Mouse (Mus musculus) heart, adult 2 months (tissue): ENCODE data around the gene Ptprn2. TPM values are rescaled to one million over a fixed set of nuclear protein-coding genes. Genes with fewer than 3 reads are reported as not detected.

Source experiments
- DNase-seq, 2 experiments: peaks; one replicate each; pipeline ENCODE4 v3.0.0; 2021
- H3K27ac ChIP-seq: fragments of 200-600 bp; 2 replicates; pipeline ENCODE4 v1.8.1; 2022
- H3K27me3 ChIP-seq: fragments of 200-500 bp; 2 replicates; pipeline ENCODE4 v1.6.1; 2012; ENCODE audit warnings: mild to moderate bottlenecking, low read length, inconsistent platforms, mixed read lengths; ENCODE audit not compliant: control insufficient read depth, insufficient read depth
- H3K36me3 ChIP-seq: fragments of 200-500 bp; 2 replicates; pipeline ENCODE4 v1.6.1; 2012; ENCODE audit warnings: low read length, inconsistent platforms; ENCODE audit not compliant: control insufficient read depth, insufficient read depth
- H3K4me1 ChIP-seq: fragments of 200-500 bp; 2 replicates; pipeline ENCODE4 v1.6.1; 2011; ENCODE audit warnings: low read length; ENCODE audit not compliant: control insufficient read depth, insufficient read depth
- H3K4me3 ChIP-seq: fragments of 200-600 bp; 2 replicates; pipeline ENCODE4 v1.8.1; 2022
- H3K79me2 ChIP-seq: fragments of 200-500 bp; replicated peaks from 2 replicates; pipeline ENCODE4 v1.6.1; 2012; ENCODE audit warnings: mild to moderate bottlenecking, inconsistent platforms, low read length, moderate library complexity, mixed read lengths; ENCODE audit not compliant: control insufficient read depth, insufficient read depth
- H3K9ac ChIP-seq: fragments of 200-500 bp; 2 replicates; pipeline ENCODE4 v1.6.1; 2012; ENCODE audit warnings: low read depth, mild to moderate bottlenecking, control low read depth, inconsistent platforms, low read length, mixed read lengths
- CTCF ChIP-seq: fragments of 200-600 bp; IDR thresholded peaks from 2 replicates; pipeline ENCODE4 v1.8.1; 2022; ENCODE audit warnings: antibody characterized with exemption, mild to moderate bottlenecking, moderate library complexity
- EP300 ChIP-seq: fragments of 200-500 bp; IDR thresholded peaks from 2 replicates; pipeline ENCODE4 v1.6.1; 2011; ENCODE audit warnings: low read depth, low read length, control low read depth; ENCODE audit not compliant: insufficient read depth
- POLR2A ChIP-seq: fragments of 200-500 bp; IDR thresholded peaks from 2 replicates; pipeline ENCODE4 v1.6.1; 2011; ENCODE audit warnings: mild to moderate bottlenecking, low read depth, low read length, control low read depth; ENCODE audit not compliant: insufficient read depth
- WGBS: fragments of 180-500 bp; shearing (Covaris S2); methylation state at CpG from one replicate; pipeline ENCODE4 v1.1.7; 2018; 5-methylcytosine and 5-hydroxymethylcytosine counted together
- intact Hi-C: fragments of 180-260 bp; cut with DNase I; formaldehyde crosslinking; loops from one replicate; pipeline ENCODE4 v1.15.1; 2025
- polyA plus RNA-seq: library from polyadenylated mRNA; depleted of rRNA; stranded (reverse); fragments of >200 nt; gene quantifications from 2 replicates; pipeline ENCODE4 v1.2.3, GENCODE M21; 2012
- total RNA-seq, 2 experiments: library from RNA; stranded (reverse); gene quantifications; 2 replicates each; pipeline ENCODE4 v1.2.3; 2021

Gene Ptprn2
- total and polyA plus RNA-seq, 3 experiments, result 0.21 to 0.23 TPM; not detected in 1

- H3K27ac ChIP-seq, result no peak overlapping the region
- WGBS, result 85% methylated on average over 4 of the region's 4 CpGs
- DNase-seq, result no peak
- no peaks in the 10 kb centered on the region for H3K36me3 ChIP-seq
- H3K4me1 ChIP-seq, result no peaks in the 10 kb centered on the region
- H3K4me3 ChIP-seq, result no peak overlapping the region
- no peaks in the 10 kb centered on the region for H3K79me2 ChIP-seq
- 0 out of 2 replicates have a peak, but pooled peaks cover 2% of the 10 kb centered on the region for H3K27me3 ChIP-seq
- TF ChIP-seq POLR2A (no peak), EP300 (no peak), CTCF (no peak)
- H3K9ac ChIP-seq, result no peak overlapping the region
- intact Hi-C loops, result no loop called here
Measured at GRCm38 (mm10) chr12:116595727-116596126, 110.2 kb downstream of the Ptprn2 start.

DNA sequence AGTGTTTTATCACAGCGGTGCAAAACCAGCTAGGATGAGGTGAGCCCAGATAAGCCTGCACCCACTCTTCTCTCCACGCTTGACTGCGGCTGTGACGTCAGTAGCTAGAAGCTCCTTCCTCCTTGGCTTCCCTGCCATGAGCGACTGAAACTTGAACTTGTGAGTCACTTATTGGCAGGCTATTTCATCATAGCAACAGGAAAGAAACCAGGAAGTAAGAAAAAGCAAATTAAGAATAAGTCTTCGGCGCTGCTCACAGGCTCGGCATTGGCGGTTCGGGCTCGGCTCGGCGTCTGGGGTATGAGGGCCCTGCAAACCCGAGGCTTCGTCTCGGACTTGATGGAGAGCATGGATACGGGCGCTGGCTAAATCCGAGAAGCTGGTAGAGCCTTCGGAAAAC is 111.5 kb downstream of the Ptprn2 start:
- TF ChIP-seq POLR2A, result no peak
- no peak for TF ChIP-seq CTCF
- no peak for TF ChIP-seq EP300
- 82% methylated on average over 20 of the region's 20 CpGs for WGBS
- intact Hi-C loops, result no loop called here
- Histone ChIP-seq H3K79me2 (no peaks in the 10 kb centered on the region), H3K9ac (no peak overlapping the region), H3K27me3 (0 out of 2 replicates have a peak, but pooled peaks cover 2% of the 10 kb centered on the region), H3K27ac (no peak overlapping the region), H3K4me1 (no peaks in the 10 kb centered on the region), H3K36me3 (no peaks in the 10 kb centered on the region), H3K4me3 (no peak overlapping the region)
- no peak for DNase-seq

- Histone ChIP-seq H3K9ac (no peak overlapping the region), H3K79me2 (no peaks in the 10 kb centered on the region), H3K4me1 (no peaks in the 10 kb centered on the region), H3K27me3 (0 out of 2 replicates have a peak, but pooled peaks cover 2% of the 10 kb centered on the region), H3K4me3 (no peak overlapping the region), H3K36me3 (no peaks in the 10 kb centered on the region), H3K27ac (no peak overlapping the region)
- no peak for DNase-seq
- intact Hi-C loops, result no loop called here
- WGBS, result 72% methylated on average over 5 of the region's 5 CpGs
- TF ChIP-seq CTCF, result no peak
Measured at GRCm38 (mm10) chr12:116597670-116598069, 112.2 kb downstream of the Ptprn2 start.

- H3K4me3 ChIP-seq, result no peak overlapping the region
- no peak overlapping the region for H3K9ac ChIP-seq
- H3K27ac ChIP-seq, result no peak overlapping the region
- TF ChIP-seq EP300, result no peak
- no peak for TF ChIP-seq POLR2A
- no peak for TF ChIP-seq CTCF
- WGBS, result 59% methylated on average over 8 of the region's 8 CpGs
- no peaks in the 10 kb centered on the region for H3K79me2 ChIP-seq
- 0 out of 2 replicates have a peak, but pooled peaks cover 2% of the 10 kb centered on the region for H3K27me3 ChIP-seq
- H3K36me3 ChIP-seq, result no peaks in the 10 kb centered on the region
- H3K4me1 ChIP-seq, result no peaks in the 10 kb centered on the region
- intact Hi-C loops, result no loop called here
- no peak for DNase-seq
Measured at GRCm38 (mm10) chr12:116598123-116599005, 112.8 kb downstream of the Ptprn2 start.

DNA sequence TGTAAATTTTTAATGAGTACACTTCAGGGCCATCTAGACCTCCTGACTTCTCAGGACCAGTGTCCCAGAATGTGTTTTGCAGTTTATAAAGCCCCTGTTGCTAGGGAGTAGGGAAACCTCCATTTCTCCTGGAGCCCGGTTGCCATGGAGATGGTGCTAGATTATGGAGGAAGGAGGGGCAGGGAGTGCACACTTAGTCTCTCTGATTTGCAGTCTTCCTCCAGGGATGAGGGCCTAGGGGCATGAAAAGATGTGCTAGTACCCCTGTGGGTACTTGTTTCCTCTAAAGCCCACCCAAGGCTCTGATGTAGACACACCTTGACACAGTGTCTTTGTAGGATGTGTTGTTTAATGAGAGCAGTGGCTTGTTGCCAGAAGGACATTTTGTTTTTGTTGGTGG is 114.0 kb downstream of the Ptprn2 start:
- 84% methylated on average over 1 of the region's 1 CpGs for WGBS
- no peaks in the 10 kb centered on the region for H3K36me3 ChIP-seq
- H3K27me3 ChIP-seq, result 0 out of 2 replicates have a peak, but pooled peaks cover 2% of the 10 kb centered on the region
- intact Hi-C loops, result no loop called here
- no peak overlapping the region for H3K4me3 ChIP-seq
- no peaks in the 10 kb centered on the region for H3K79me2 ChIP-seq
- H3K4me1 ChIP-seq, result no peaks in the 10 kb centered on the region
- H3K27ac ChIP-seq, result no peak overlapping the region
- TF ChIP-seq POLR2A (no peak), CTCF (no peak), EP300 (no peak)
- H3K9ac ChIP-seq, result no peak overlapping the region
- DNase-seq, result no peak

- intact Hi-C loops, result no loop called here
- DNase-seq, result no peak
- Histone ChIP-seq H3K36me3 (no peaks in the 10 kb centered on the region), H3K4me3 (no peak overlapping the region), H3K27ac (no peak overlapping the region), H3K79me2 (no peaks in the 10 kb centered on the region), H3K9ac (no peak overlapping the region), H3K27me3 (0 out of 2 replicates have a peak, but pooled peaks cover 2% of the 10 kb centered on the region), H3K4me1 (no peaks in the 10 kb centered on the region)
- WGBS, result 83% methylated on average over 6 of the region's 6 CpGs
- TF ChIP-seq EP300 (no peak), CTCF (no peak), POLR2A (no peak)
Measured at GRCm38 (mm10) chr12:116600054-116600453, 114.5 kb downstream of the Ptprn2 start.
